Mouse (Mus musculus) brown adipose tissue, adult 24 weeks (tissue): ENCODE data around the gene Trappc5. TPM values are rescaled to one million over a fixed set of nuclear protein-coding genes. Genes with fewer than 3 reads are reported as not detected.

Experiments
- H3K27ac ChIP-seq: fragments of 200-500 bp; replicated peaks from 2 replicates; pipeline ENCODE4 v1.5.1; 2012; ENCODE audit warnings: low read depth, mild to moderate bottlenecking, low read length
- H3K4me1 ChIP-seq: fragments of 200-500 bp; 2 replicates; pipeline ENCODE4 v1.6.1; 2012; ENCODE audit warnings: low read length, mixed read lengths; ENCODE audit not compliant: control insufficient read depth, insufficient read depth, insufficient read length
- H3K4me3 ChIP-seq: fragments of 200-500 bp; 2 replicates; pipeline ENCODE4 v1.5.1; 2012; ENCODE audit warnings: low read depth, mild to moderate bottlenecking, low read length, moderate library complexity; ENCODE audit not compliant: insufficient read depth
- polyA plus RNA-seq: library from polyadenylated mRNA; stranded (reverse); fragments of >200 nt; gene quantifications from 2 replicates; pipeline ENCODE4 v1.2.4, GENCODE M21; 2012; ENCODE audit not compliant: missing spikeins, insufficient read depth, insufficient read length

Trappc5 gene
- polyA plus RNA-seq, 1 experiment, result 13.6 TPM

DNA sequence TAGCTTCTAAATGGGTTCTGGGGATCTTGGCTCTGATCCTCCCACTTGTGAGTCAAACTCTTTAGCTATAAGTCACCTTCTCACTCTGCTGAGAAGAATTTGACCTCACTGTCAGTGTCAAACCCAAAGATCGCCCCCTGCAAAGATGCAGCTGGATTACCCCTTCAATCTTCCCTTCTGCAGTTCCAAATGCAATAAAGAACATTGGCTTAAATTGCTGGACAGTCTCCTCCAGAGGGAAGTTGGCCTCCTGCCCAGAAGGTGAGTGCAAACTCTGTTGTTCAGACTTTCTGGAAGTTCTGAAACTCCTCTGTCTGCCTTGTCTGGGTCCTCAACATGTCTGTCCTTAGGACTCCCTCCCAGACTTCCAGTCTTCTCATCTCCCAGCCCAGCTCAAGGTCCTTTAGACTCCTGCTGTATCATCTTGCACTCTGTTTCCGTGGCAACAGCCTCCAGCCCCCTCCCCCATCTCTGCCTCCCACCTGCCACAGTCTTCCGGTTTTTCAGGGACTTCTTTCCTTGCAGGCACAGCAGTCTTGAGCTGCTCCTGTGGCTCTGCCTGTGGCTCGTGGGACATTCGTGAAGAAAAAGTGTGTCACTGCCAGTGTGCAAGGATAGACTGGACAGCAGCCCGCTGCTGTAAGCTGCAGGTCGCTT, 19.2 kb upstream of the Trappc5 start:
- Histone ChIP-seq H3K4me3 (no peak overlapping the region), H3K4me1 (peaks cover 13% of the 10 kb centered on the region; the same call in 1 of the 2 replicates), H3K27ac (no peak overlapping the region)

GRCm38 (mm10) chr8:3660889-3661288, 15.2 kb upstream of the Trappc5 start:
- Histone ChIP-seq H3K4me3 (no peak overlapping the region), H3K4me1 (peaks cover 7% of the 10 kb centered on the region; the same call in 1 of the 2 replicates), H3K27ac (no peak overlapping the region)

DNA sequence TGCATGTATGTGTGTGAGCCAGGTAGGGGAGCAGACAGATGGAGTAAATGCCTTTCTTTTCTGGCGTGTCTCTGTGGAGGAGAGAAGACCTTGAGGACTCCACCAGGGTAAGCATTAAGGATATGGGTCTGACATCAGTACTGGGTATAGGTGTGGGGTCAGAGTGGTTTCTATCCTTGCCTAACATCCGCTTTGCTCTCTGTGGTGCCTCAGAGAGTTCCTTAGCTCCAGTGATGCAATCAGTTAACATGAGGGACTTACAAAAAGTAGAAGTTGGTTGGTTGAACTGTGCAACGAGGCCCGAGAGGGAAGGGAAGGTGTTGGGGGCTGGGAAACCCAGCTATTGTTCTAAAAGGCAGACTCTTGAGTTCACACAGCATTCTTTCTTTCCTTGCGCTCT, 11.7 kb upstream of the Trappc5 start:
- H3K4me1 ChIP-seq, result no peaks in the 10 kb centered on the region; the same call in 1 of the 2 replicates
- no peak overlapping the region for H3K27ac ChIP-seq
- no peak overlapping the region for H3K4me3 ChIP-seq

DNA sequence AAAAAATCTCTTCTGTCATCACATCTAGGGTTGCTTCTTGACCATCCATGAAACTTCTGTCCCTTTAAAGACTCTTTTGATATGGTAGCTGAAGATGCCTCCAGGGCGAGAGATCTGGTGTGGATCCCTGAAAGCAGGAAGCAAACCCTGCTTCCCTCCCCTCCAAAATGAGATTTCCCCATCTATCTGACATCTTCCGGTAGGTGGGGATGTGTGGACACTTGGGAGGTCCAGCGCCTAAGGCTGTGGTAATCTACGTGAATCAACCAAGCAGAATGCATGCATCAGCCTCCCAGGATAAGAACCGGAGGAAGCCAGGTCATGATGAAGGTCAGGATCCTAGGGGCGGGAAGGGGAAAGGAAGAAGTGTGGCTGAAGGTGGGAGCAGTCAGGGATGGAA, 10.6 kb upstream of the Trappc5 start, which contains the start of gene Mcemp1:
Mcemp1 (plus strand) TSS at position 248 of the 400 bp plus-strand sequence.
- Histone ChIP-seq H3K4me3 (no peak within 1 kb of the TSS), H3K27ac (no peak within 1 kb of the TSS)

GRCm38 (mm10) chr8:3670388-3670787, 5.7 kb upstream of the Trappc5 start:
- H3K4me3 ChIP-seq, result no peak overlapping the region
- H3K4me1 ChIP-seq, result no peaks in the 10 kb centered on the region
- H3K27ac ChIP-seq, result no peak overlapping the region

More for the DNA sequence above, 10.6 kb upstream of the Trappc5 start, which contains the start of gene Mcemp1:
- no peaks in the 10 kb centered on the region; the same call in 1 of the 2 replicates for H3K4me1 ChIP-seq

DNA sequence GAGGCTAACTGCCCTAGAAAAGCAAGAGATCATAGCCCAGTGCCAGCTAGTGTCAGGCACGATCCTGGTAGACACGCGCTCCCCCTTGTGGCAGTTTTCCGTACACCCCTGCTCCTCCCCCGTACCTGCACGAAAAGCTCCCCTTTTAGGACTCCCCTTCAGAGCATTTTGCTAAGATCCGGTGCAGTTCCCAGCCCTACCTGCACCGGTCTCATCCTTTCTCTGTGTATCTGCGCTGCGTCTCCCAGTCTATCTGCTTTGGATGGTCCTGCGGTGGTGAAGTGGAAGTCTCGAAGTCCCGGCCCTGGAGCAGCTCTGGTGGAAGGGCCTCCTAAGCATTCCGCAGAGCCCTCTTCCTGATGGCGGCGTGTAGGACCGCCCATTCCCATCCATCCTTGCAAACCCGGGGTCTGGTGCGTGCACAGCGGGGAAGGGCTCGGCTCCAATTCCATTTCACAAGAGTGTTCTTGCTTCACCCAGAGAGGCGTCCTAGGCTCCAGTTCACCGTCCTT, 4.1 kb upstream of the Trappc5 start, which contains the start of gene Fcor:
Fcor (minus strand) TSS at position 383 of the 512 bp plus-strand sequence.
- Histone ChIP-seq H3K4me1 (no peaks in the 10 kb centered on the region), H3K27ac (no peak within 1 kb of the TSS), H3K4me3 (peak within 1 kb of the TSS; percentile 78)

DNA sequence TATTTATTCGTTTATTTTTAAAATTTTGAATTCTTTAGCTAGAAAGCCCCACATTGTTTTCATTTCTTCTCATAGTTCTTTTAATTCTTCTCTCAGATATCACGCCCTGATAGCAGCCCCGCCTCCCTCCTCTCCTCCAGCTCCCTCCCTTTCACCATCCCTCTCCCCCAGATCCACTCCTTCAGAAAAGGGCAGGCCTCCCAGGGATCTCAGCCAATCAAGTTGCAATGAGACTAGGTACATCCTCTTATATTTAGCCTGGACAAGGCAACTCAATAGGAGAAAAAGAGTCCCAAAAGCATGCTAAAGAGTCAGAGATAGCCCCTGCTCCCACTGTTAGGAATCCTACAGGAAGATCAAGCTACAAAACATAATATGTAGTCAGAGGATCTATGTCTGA, 1.4 kb upstream of the Trappc5 start:
- Histone ChIP-seq H3K4me3 (no peak overlapping the region), H3K27ac (no peak overlapping the region), H3K4me1 (peaks cover 4% of the 10 kb centered on the region; the same call in 1 of the 2 replicates)

GRCm38 (mm10) chr8:3676993-3677579, 987 bp downstream of the Trappc5 start:
- H3K4me1 ChIP-seq, result peaks cover 4% of the 10 kb centered on the region; the same call in 1 of the 2 replicates
- H3K4me3 ChIP-seq, result peak overlapping the region; percentile 90
- H3K27ac ChIP-seq, result peak overlapping the region; percentile 77

DNA sequence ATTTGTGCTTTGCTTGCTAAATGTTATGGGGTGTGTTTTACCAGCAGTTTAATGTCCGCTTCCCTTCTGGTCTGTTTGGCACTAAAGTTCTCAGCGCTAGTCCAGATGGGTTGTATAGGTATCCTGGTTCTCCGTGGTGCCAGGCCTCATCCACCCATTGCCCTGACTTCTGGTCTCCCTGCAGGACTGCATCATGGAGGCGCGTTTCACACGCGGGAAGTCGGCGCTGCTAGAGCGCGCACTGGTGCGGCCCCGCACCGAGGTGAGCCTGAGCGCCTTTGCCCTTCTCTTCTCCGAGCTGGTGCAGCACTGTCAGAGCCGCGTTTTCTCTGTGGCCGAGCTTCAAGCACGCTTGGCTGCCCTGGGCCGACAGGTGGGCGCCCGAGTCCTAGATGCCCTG, 2.7 kb downstream of the Trappc5 start:
- H3K27ac ChIP-seq, result no peak overlapping the region
- no peak overlapping the region for H3K4me3 ChIP-seq
- H3K4me1 ChIP-seq, result peaks cover 4% of the 10 kb centered on the region; the same call in 1 of the 2 replicates

DNA sequence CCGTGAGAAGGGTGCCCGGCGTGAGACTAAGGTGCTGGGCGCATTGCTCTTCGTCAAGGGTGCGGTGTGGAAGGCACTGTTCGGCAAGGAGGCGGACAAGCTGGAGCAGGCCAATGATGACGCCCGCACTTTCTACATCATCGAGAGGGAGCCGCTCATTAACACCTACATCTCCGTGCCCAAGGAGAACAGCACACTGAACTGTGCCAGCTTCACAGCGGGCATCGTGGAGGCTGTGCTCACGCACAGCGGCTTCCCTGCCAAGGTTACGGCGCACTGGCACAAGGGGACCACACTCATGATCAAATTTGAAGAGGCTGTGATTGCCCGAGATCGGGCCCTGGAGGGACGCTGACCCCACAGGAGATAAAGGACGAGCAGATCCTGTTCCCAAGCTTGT, 3.1 kb downstream of the Trappc5 start:
- Histone ChIP-seq H3K27ac (no peak overlapping the region), H3K4me1 (peaks cover 4% of the 10 kb centered on the region; the same call in 1 of the 2 replicates), H3K4me3 (no peak overlapping the region)

DNA sequence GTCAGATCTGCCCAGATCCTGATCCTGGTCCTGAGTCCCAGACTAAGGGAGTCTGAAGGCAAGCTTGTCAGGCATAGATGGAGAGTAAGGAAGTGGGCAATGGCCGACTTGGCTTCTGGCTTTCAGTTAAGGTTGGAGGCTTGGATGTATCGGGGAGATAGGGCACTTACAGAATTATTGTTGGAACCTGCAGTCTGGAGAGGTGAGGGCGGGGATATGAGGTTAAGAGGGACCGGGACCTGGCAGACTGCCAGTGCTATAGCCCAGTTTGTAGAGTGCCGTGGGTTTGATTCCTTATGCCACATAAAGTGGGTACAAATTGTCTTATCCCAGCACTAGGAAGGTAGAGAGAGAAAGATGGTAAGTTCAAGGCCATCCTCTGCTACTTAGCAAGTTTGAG, 3.6 kb downstream of the Trappc5 start:
- peaks cover 4% of the 10 kb centered on the region; the same call in 1 of the 2 replicates for H3K4me1 ChIP-seq
- no peak overlapping the region for H3K4me3 ChIP-seq

GRCm38 (mm10) chr8:3682435-3682834, 6.3 kb downstream of the Trappc5 start:
- Histone ChIP-seq H3K27ac (no peak overlapping the region), H3K4me3 (no peak overlapping the region), H3K4me1 (peaks cover 2% of the 10 kb centered on the region; the same call in 1 of the 2 replicates)

More for the DNA sequence above, 3.6 kb downstream of the Trappc5 start:
- no peak overlapping the region for H3K27ac ChIP-seq

DNA sequence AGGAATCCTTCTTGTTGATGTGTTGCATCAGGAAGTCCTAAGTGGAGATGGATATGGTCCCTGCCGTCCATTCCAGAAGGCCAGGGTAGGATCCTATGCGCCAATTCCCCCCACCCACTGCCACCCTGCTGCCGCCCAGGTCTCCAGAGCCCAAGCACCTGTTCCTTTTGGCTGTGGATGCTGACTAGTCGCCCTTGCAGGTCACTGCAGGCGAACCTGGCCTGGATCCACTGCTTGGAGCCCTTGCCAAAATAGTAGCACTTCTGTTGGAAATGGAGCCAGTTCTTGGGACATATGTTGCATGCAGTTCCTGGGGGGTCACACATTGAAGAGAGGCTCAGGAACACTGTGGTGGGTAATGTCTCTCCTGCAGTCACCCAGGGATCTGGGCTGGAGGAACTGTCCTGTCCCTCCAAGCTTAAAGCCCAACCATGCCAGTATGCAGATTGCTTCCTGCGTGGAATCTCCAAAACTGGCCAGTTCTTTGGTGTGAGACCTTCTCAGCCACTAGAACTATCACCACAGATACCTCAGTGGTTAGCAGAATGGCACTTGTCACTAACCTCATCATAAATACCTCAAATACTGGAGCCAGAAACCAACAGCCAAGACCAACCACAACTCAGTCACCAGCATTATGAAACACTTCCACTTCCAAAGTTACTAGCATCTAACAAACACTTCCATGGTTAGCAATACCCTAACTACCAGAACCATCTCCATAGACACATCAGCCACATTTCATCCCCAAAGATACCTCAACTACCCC, 7.5 kb downstream of the Trappc5 start:
- Histone ChIP-seq H3K4me3 (no peak overlapping the region), H3K27ac (no peak overlapping the region), H3K4me1 (no peaks in the 10 kb centered on the region)

DNA sequence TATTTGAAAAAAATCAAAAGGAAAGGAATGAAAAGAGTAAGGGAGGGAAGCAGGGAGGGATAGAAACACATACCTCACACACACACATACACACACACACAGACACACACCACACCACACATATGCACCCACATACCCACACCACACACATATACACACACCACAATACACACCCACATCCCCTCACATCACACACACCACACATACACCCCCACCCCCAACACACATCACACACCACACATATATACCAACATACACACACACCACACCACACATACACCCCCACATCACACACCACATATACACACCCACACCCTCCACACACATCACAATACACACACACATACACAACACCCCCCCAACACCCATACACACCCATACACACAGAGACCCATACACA, 8.4 kb downstream of the Trappc5 start:
- Histone ChIP-seq H3K4me1 (no peaks in the 10 kb centered on the region), H3K4me3 (no peak overlapping the region)

GRCm38 (mm10) chr8:3685422-3685821, 9.3 kb downstream of the Trappc5 start:
- Histone ChIP-seq H3K4me1 (no peaks in the 10 kb centered on the region), H3K4me3 (no peak overlapping the region), H3K27ac (no peak overlapping the region)

More for the DNA sequence above, 8.4 kb downstream of the Trappc5 start:
- H3K27ac ChIP-seq, result no peak overlapping the region
